Mouse (Mus musculus) kidney, postnatal 4 days (tissue): ENCODE results near the gene Usp24.
A peak's percentile ranks its signal among the peaks of the same experiment; 100 is the strongest.

Experiments
- DNase-seq, 2 experiments: peaks; one replicate each; pipeline ENCODE4 v3.0.0; 2021; ENCODE audit warnings: mixed read lengths in 2 of 2

Usp24 gene

GRCm38 (mm10) chr4:106315921-106316350 is at the start of gene Usp24:
Gene Usp24, plus strand, starts transcription at chr4:106316213.
- DNase-seq, result peak; percentile 78 to 88

DNA sequence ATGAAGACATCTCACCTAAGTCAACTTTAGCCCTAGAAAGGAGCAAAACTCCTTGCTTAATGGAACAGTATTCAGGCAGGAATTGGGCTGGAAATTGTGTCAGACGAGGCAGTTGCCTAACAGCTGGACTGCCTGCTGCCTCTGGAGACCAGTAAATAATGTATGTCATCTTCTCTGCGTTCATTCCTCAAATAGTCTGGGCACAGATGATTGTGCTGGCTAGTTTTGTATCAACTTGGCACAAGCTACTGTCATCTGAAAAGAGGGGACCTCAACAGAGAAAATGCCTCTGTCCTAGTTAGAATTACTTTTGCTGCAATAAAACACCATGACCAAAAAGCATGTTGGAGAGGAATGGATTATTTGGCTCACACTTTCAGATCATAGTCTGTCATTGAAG is 39.1 kb upstream of the Usp24 start:
- no peak for DNase-seq

- DNase-seq, result no peak
Measured at GRCm38 (mm10) chr4:106279177-106279576, 36.8 kb upstream of the Usp24 start.

DNA sequence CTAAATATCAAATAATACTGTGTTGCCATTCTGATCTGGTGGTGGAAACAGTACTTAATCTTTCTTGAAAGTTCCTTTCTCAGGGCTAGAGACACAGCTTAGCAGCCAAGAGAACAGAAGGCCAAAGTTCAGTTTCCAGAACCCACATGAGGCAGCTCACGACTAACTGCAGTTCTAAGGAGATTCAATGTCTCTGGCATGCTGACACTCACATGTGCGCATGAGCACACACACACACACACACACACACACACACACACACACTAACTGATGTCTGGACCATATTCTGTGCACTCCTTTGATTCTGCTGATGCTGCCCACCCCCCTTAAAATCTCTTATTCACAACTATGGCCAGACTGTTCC is 34.9 kb upstream of the Usp24 start:
- DNase-seq, result no peak

GRCm38 (mm10) chr4:106281492-106282122 is 34.4 kb upstream of the Usp24 start:
- DNase-seq, result peak; percentile 65 to 79

DNA sequence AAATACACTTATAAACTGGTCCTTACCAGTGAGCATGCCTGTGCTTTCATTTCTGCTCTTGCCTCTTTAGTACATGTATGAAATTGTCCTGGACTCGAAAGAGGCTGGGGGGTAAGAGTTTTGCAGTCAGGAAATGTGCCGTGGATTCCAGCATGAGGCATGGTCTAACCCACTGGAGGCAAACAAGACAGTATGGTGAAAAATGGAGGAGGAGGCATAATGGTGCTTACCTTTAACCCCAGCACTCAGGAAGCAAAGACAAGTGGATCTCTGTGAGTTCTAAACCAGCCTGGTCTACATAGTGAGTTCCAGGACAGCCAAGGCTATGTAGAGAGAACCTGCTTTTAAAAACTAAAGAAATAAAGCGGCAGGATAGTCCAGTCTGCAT is 33.9 kb upstream of the Usp24 start:
- no peak for DNase-seq

- DNase-seq, result no peak
Measured at GRCm38 (mm10) chr4:106286958-106287743, 28.9 kb upstream of the Usp24 start.

DNA sequence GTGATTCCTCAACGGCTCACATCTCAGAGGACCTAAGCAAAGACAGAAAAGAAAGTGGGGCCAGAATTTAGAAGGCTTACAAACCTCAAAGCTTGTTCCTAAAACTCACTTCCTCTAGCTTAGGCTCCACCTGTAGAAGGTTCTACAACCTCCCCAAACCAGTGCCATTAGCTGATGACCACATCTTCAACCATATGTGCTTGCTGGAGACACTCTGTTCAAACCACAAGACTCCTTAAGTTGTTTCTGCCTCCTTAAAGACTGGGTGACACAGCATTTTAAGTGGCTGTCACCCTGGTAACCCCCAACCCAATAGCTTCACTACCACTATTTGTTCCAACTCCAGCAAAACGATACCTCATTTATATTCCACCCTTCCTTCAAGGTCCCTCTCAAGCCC is 25.8 kb upstream of the Usp24 start:
- no peak for DNase-seq

DNA sequence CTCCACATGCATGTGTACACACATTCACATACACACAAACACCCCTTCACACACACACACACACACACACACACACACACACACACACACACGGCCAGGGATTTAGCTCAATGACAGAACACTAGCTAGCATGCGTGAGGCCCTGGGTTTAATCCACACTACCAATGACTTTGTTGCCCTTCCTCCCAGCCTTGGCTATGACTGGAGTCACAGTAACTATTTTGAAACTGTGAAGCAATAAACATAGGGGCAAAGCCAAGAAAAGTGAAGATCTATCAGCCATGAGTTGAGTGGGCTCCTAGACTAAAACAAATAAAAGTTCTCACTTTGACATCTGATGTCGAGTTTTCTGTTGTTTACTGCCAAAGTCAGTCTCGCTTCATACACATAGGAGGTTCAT is 23.2 kb upstream of the Usp24 start:
- no peak for DNase-seq

DNA sequence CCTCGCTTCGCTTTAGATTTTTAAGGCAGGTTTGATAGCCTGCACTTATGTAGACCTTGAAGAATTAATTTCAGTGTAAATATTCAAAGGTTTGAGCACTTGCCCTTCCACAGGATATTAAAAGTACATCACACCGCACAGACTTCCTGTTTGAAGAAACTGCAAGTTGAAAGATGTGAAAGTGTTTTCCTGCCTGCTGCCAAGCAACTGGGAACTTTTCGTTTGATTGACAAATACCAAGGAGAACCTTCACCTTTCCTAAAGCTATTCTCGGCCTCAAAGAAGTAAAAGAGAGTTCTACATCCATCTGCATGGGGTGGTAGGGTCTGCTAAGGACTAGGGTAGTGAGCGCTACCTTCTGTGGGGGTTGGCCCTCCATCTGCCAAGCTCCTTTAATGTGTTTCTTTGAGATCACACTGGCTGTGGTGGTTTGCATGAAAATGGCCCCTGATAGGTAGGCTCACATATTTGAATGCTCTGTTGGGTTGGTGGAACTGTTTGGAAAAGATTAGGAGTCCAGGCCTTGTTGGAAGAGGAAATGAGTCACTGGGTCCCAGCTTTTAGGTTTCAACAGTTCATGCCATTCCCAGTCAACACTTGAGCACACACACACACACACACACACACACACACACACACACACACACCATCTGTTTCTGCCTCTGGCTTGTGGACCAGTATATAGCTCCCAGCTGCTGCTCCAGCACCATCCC is 22.5 kb upstream of the Usp24 start:
- no peak for DNase-seq

DNA sequence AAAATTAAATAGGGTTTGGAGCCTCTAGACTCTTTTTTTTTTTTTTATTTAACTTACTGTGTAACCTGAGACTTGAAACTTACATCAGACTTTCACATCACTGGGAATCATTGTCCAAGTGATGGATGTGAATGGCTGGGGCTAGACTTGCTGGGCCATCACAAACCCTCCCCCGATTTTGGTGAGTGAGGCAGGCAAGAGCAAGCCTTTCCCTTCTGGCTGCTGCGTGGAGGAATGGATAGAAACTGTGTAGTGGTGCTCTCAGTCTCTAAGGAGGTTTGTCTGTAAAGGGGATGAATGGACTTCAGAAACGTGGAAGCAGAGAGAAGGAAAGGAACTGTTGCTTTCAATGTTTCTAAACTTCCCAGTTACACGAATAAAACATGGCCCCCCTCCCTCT is 20.3 kb upstream of the Usp24 start:
- no peak for DNase-seq

GRCm38 (mm10) chr4:106296412-106297086 is 19.5 kb upstream of the Usp24 start:
- DNase-seq, result no peak

DNA sequence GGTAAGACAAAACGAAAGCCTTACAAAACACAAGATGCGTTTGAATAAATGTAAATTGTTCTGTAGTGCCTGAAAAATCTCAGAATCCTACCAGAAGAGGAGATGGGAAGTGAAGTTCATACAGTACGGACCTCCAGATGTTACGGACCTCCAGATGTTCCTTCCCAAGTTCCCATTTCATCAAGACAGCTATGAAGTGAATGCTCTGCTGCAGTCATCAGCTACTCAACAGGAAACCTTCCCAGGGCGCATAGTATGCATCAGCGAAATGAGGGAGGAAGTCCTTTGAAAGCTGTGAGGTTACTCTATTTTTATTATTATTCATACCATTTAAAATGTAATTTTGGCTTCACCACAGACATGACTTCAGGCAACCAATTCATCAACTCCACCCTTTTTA is 14.7 kb upstream of the Usp24 start:
- no peak for DNase-seq

- DNase-seq, result no peak
Measured at GRCm38 (mm10) chr4:106308090-106308489, 7.9 kb upstream of the Usp24 start.

DNA sequence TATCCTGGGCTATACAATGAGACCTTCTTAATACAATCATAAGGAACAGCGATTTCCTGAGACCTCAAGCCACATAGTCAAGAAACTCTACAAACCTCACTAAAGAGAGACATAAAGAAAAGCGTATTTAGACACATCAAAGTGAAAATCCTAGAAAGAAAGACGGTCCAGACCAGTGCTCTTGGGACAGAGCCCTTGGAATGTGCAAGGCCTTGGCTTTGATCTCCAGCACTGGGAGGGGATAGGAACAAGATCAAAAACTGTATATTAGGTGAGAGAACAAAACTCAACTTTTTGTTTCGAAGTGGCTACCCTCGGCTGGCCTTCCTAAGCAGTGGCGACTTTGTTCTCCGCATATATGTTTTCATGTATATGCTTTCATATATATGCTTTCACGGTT is 3.4 kb upstream of the Usp24 start:
- DNase-seq, result no peak

DNA sequence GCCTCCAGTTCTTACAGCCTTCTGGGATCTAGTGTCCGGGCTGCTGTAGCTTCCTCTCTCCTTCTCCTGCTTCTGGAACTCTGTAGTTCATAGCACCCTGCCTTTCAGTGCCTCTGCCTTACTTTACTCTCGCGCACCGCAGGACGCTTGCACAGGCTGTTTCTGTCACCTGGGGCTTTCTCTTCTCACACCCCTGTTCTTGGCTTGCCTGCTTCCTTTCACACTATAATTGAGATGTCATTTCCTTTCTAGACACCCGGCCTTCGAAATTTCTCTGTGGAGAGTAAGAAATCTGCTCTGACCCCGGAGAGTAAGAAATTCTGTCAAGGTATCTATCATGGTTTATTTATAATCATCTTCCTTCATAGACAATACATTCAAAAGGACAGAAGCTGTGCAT is 2.9 kb upstream of the Usp24 start:
- DNase-seq, result no peak

- no peak for DNase-seq
Measured at GRCm38 (mm10) chr4:106313874-106314273, 2.1 kb upstream of the Usp24 start.

DNA sequence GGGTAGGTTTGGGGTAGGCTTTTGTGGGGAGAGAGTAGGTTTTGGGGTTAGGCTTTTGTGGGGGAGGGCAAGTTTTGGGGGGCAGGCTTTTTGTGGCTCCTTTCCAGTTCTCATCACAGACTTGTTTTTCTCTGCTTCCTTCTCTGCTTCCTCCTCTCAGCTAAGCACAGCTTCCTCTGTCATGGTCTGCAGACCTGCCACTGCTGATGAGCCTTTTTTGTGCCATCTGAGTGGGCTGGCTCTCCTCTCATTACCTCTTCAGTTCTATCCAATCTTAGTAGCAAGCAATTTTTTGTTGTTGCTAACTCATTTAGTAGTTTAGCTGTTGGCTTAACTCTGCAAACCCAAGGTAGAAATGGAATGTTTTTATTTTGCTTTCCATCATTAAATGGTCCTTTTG is 1.7 kb upstream of the Usp24 start:
- DNase-seq, result no peak

GRCm38 (mm10) chr4:106316351-106317178 is 552 bp downstream of the Usp24 start:
- peak; percentile 66 to 82 for DNase-seq

DNA sequence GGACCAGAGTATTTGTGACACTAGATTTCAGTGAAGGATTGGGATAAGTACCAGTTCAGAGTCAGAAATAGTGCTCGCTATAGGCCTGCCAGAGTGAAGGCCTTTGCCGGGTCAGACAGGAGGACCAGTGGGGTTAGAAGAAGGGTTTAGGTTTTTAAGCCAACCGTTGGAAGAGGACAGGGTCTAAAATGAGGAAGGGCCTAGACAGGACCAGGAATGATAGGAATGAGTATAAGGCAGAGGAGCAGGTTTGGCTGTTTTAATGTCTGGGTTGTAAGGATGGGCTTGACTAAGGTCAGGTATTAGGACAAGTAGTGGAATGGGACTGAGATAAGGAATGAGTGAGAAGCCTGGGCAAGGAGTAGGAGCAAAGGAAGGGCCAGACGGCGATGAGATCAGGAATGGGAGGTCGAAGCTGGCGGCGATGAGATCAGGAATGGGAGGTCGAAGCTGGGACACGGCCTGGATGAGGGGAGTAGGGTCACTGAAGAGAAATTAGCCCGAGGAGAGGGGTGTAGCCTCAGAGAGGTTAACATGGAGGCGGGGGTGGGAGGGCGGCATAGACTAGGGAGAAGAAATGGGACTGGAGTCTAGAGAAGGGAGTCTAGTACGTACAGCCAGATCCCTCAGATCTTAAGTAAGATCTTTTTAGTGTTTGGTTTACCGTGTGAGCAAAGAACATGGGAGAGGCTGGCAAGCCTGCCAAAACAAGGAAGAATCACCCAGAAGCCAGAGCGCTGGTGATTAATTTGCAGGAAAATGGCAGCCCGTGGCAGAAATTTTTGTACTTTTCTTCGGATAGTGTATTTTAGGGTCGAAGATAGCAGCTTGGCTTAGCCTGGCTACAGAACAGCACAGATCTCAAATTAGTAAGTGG is 1.4 kb downstream of the Usp24 start:
- peak in 1 of 2 experiments; percentile 38 for DNase-seq

GRCm38 (mm10) chr4:106318208-106318607 is 2.2 kb downstream of the Usp24 start:
- no peak for DNase-seq
